Mouse (Mus musculus): ENCODE data around the gene Fhad1.

Gene Fhad1

GRCm38 (mm10) chr4:141879875-141880274 lies 135.0 kb downstream of the Fhad1 start:
- no peak for DNase-seq

DNA sequence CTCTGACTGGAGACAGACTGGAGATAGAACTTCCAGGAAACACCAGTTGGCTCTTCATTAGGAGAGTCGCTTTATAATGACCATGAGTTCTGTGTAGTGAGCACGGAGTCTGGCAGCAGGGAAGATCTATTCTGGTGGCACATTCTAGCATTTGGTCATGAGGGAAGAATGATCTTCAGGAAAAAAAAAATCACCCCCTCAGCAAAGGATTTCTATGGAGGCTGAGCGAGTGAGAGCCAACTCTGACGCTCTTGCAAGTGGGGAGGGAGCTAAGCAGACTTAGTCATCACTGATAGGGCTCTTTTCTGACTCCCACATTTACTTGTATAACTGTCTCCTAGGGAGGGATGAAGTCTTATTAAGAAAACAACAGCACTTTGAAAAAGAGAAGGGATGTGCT lies 135.8 kb downstream of the Fhad1 start:
- no peak for DNase-seq

DNA sequence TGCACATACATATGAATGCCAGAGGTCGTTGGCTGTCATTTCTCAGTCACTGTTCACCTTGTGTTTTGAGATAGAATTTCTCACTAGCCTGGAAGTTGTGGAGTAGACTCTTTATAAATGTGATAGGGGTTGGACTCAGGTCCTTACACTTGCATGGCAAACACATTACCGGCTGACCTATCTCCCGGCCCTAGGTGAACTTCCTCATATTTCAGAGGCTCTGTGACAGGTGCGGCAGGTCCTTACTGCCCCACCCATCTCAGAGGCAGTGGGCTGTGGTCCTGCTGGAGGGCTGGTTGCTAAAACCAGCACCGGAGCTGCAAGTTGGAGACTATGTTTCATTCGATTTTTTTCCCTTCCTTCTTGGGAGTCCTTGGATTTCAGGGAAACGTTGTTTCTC lies 136.3 kb downstream of the Fhad1 start:
- no peak for DNase-seq

- no peak for DNase-seq
Measured at GRCm38 (mm10) chr4:141875481-141876108, 139.3 kb downstream of the Fhad1 start.

GRCm38 (mm10) chr4:141874601-141875460 lies 140.1 kb downstream of the Fhad1 start, which contains the start of gene Efhd2:
Efhd2 (minus strand) TSS chr4:141874920.
- peak; percentile 66 to 69 for DNase-seq

DNA sequence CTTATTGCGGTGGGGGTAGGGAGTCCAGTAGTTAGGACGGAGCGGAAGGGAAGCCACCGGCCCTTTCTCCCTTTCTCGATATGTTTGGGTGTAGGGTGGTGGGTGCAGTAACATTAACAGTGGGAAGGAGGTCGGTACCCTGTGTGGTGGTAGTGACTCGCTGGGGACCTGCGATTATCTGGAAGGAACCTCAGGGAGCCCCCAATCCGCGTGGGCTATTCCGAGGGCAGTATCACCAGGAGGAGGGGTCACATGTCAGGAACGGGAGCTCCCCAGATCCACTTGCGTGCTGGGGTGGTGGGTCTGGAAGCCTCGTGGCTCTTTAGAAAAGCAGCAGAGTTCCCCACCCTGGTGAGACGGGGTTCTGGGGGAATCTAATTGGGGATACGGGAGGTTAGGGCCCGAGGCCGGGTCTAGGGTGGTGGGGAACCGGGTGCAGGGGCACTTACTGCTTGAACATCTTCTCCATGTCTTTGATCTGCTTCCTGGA lies 140.7 kb downstream of the Fhad1 start:
- DNase-seq: no peak

DNA sequence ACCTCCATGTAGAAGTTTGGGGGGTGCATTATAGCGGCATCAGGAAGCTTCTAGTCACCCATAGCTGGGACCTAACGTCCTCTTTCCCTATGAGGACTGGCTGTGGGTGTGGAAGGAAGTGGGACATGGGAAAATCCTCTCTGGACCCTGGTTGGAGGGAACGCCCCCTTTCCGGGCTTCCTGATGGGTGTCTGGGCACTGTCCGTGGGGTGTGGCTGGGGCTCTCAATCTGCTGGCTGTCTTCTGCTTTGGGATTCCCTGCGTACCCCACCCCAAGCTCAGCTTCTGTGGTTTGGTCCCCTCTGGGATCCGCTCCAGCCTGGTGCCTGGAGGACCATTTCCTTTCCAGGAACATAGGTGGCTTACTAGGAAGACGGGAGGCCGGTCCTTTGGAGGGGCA lies 141.9 kb downstream of the Fhad1 start:
- no peak for DNase-seq

- DNase-seq: no peak
Measured at GRCm38 (mm10) chr4:141871909-141872308, 143.0 kb downstream of the Fhad1 start.

DNA sequence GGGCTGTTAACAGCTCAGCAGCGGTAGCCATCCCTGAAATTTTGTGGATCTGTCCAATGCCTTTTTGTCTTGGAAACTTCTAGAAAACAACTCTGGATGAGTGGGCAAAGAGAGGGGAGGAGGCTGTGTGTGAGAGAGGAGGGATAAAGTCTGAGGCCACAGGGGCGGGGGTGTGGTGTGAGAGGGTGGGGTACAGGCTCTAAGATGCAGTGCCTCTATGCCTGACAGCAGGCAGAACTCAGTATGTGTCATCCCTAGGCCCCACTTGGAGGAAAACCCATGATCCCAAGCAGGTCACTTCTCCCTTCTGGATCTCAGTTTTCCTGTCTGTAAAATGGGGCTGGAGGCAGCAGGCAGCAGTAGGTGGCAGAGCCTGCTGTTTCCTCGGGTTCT lies 143.6 kb downstream of the Fhad1 start:
- no peak for DNase-seq

GRCm38 (mm10) chr4:141870666-141871332 lies 144.1 kb downstream of the Fhad1 start:
- no peak for DNase-seq

DNA sequence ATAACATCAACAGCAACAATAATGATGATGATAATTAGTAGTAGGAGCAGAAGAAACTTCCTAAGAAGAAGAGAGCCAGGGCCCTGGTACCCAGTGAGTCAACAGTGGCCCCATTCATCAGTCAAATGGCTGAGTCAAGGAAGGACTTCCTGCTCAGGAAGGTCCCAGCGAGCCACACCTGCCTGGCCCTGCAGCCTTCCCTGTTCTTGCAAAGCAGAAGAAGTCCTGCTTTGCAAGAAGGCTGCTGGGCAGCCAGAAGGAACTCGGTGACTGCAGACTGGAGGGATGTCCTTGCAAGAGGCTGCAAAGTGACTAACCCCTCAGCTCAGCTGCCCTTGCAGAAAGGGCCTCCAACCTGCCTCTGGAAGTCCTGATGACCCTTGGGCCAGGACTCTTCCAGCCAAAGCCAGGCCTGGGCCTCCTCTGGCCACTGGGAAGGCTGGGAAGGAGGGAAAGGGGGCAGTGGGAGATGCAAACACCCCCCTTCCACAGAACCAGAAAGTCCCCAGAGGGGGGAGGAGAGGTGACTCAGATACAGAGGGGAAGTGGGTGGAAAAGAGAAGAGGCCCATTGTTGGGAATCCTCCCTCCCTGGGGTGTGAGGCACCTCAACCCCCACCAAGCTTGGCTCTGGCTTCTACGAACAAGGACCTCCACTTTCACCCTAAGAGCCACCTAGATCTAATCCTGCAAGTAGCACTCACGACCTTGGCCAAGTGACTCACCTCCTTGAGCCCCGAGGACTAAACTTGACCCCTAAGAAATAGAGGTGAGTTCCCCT lies 145.3 kb downstream of the Fhad1 start:
- no peak for DNase-seq

DNA sequence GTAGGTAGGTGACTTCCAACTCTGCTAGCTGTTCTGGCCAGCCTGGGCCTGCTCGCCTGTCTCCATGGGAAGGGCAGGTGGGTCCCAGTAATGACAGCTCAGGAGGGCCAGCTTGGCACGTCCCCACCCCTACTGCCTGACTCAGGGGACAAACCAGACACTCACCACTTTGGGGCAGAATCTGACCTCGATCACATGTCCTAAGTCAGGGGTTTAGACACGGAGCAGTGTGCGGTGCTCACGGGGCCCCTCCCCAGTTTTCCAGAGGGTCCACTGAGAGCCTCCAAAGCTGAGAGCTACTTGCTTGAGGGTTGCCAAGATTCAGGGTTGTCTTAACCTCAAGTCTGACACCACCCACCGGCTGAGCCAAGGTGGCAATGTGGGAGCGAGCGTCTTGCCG lies 146.8 kb downstream of the Fhad1 start:
- no peak for DNase-seq

DNA sequence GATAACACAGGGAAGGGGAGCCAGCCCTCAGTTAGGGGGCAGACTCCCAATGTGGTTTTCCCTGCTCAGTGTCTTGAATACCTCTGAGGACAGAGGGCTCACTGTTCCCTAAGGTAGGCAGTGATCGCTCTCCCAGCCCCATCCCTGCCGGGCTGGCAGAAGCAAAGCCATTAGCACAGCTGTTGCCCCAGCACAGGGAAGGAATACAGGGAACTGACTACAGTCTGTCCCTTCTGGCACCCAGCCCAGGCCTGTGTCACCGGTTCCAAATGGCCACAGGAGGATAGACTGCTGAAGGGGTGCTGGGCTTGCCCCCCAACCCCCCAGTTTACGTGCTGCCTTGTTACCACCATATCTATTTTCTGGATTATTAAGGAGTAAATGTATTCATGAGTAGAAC lies 147.4 kb downstream of the Fhad1 start:
- no peak for DNase-seq

- DNase-seq: no peak
Measured at GRCm38 (mm10) chr4:141866933-141867490, 147.9 kb downstream of the Fhad1 start.

DNA sequence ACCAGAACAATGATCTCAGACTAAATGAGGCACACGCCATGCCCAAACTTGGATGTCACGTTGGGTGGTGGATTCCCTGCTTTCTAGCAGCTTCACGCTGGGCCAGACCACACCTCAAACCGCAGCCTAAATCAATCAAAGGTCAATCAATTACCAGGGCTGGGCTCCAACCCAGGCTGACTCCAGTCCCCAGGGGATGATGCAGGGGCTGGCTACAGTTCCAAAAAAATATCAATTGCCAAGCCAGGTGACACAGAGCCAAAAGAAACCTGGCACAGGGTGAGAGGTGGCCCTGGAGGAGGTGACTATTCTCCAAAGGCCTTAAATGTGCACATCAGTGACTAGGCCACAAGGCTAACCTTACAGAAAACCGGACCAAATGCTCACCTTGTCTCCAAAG lies 149.3 kb downstream of the Fhad1 start:
- no peak for DNase-seq

DNA sequence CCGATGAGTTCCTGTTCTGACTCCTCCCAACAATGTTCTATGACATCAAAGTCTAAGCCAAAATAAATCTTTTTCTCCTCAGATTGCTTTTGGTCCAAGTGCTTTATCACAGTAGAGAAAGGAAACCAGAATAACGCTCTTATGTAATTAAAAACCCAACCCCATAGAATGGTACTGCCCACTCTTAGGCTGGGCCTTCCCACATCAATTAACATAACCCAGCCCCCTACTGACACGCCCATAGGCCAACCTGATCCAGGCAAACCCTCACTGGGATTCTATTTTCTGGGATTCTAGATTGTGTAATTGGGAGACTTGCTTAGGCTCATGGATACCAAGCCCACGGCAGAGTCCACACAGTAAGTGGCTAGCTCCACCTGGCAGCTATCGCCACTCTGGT lies 149.9 kb downstream of the Fhad1 start:
- DNase-seq: no peak

- no peak for DNase-seq
Measured at GRCm38 (mm10) chr4:141864506-141864905, 150.4 kb downstream of the Fhad1 start.

GRCm38 (mm10) chr4:141863726-141864280 lies 151.1 kb downstream of the Fhad1 start:
- DNase-seq: no peak

DNA sequence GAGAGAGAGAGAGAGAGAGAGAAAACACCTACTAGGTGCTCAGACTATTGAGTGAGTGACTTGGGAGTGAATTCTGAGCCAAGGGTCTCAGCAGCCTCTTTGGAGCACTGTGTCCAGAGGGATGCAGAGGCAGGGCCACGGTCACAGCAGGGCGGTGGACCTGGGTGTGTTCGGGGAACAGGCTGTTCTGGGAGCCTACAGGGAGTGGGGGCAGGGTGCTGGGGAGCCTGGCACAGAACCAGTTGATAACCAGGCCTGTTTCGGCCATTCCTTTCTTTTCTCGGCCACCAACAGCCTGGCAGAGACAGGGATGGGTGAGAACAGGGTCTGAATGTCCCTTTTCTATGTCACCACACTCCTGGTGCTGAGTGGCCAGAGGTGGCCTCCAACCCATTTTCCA lies 152.0 kb downstream of the Fhad1 start:
- DNase-seq: no peak

DNA sequence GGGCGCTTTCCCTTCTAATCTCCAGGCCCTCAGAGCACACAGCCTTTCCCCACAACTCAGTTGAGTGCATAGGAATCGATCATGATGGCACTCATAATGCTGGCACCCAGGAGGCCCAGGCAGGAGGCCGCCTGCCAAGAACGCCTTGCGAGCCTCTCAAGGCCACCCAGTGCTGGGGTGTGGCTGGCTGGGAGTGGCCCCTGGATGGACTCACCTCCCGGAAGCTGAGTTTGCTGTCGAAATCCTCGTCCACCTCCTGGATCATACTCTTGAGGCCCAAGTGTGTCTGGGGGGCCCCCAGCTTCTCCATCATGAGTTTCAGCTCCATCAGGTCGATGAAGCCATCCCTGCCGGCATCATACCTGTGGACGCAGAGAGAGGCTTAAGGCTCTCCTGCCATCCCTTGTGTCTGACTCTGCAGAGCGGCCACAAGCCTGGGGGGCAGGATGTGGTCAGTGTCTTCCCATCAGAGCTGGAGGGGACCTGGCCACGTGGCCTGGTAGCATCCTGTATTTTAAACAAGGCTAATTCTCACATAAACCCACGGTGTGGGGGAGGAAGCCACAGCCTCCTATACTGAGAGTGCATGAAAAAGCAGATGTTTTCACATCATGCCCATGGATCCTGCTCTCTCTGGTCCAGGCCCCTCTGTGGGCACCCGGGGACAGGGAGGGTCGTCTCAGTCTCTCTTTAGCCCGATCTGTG lies 153.1 kb downstream of the Fhad1 start:
- no peak for DNase-seq

- no peak for DNase-seq
Measured at GRCm38 (mm10) chr4:141860246-141860841, 154.5 kb downstream of the Fhad1 start.
